Mouse (Mus musculus) CD4-positive, CD25-positive, alpha-beta regulatory T cell (primary cell): ENCODE results near the gene Gbe1. TPM values are rescaled to one million over a fixed set of nuclear protein-coding genes. Genes with fewer than 3 reads are reported as not detected.

Experiments used
- polyA plus RNA-seq: library from polyadenylated mRNA; unstranded; fragments of 100-300 nt; shearing (Covaris generic); gene quantifications from one replicate; pipeline ENCODE4 v1.2.1, GENCODE M21; 2017

Gene Gbe1
- 27.1 TPM for polyA plus RNA-seq

GRCm38 (mm10) chr16:70313886-70314577 is at the start of gene Gbe1:
Gene Gbe1, plus strand, starts transcription at chr16:70313949.

